Mouse (Mus musculus) spleen, adult 2 months (tissue): ENCODE measurements around the gene Ptx4. TPM values are rescaled to one million over a fixed set of nuclear protein-coding genes. Genes with fewer than 3 reads are reported as not detected.
A peak's percentile ranks its signal among the peaks of the same experiment; 100 is the strongest.

Source experiments
- DNase-seq, 2 experiments: peaks; one replicate each; pipeline versions ENCODE4 v3.0.0 to v3.0.0-alpha.2; 2012 to 2021; ENCODE audit warnings: low spot score in 2 of 2, low read depth in 1 of 2
- H3K27ac ChIP-seq: fragments of 200-500 bp; 2 replicates; pipeline ENCODE4 v1.5.1; 2012; ENCODE audit warnings: low read length, inconsistent platforms; ENCODE audit not compliant: insufficient read depth
- H3K27me3 ChIP-seq: fragments of 200-500 bp; 2 replicates; pipeline ENCODE4 v1.6.1; 2012; ENCODE audit warnings: mild to moderate bottlenecking, moderate library complexity, low read length, inconsistent platforms; ENCODE audit not compliant: control insufficient read depth, insufficient read depth
- H3K36me3 ChIP-seq: fragments of 200-500 bp; 2 replicates; pipeline ENCODE4 v1.6.1; 2012; ENCODE audit warnings: mild to moderate bottlenecking, low read length, inconsistent platforms; ENCODE audit not compliant: control insufficient read depth, insufficient read depth
- H3K4me1 ChIP-seq: fragments of 200-500 bp; 2 replicates; pipeline ENCODE4 v1.6.1; 2011; ENCODE audit warnings: inconsistent platforms; ENCODE audit not compliant: control insufficient read depth, insufficient read depth, insufficient read length
- H3K4me3 ChIP-seq: fragments of 200-500 bp; 2 replicates; pipeline ENCODE4 v1.5.1; 2011; ENCODE audit warnings: mild to moderate bottlenecking, inconsistent platforms; ENCODE audit not compliant: insufficient read depth, insufficient read length; ENCODE audit errors: extremely low read depth
- CTCF ChIP-seq: fragments of 200-500 bp; IDR thresholded peaks from 2 replicates; pipeline ENCODE4 v1.5.1; 2011; ENCODE audit warnings: mild to moderate bottlenecking, inconsistent platforms; ENCODE audit not compliant: insufficient read depth, insufficient read length, insufficient replicate concordance; ENCODE audit errors: extremely low read depth
- POLR2A ChIP-seq: fragments of 200-500 bp; IDR thresholded peaks from 2 replicates; pipeline ENCODE4 v1.6.1; 2011; ENCODE audit warnings: low read depth, low read length, inconsistent platforms
- WGBS: fragments of 180-500 bp; shearing (Covaris S2); methylation state at CpG from one replicate; pipeline ENCODE4 v1.1.7; 2018; 5-methylcytosine and 5-hydroxymethylcytosine counted together
- polyA plus RNA-seq: library from polyadenylated mRNA; depleted of rRNA; stranded (reverse); fragments of >200 nt; gene quantifications from 2 replicates; pipeline ENCODE4 v1.2.3, GENCODE M21; 2012

Ptx4 gene
- polyA plus RNA-seq, 1 experiment, result not detected

- Histone ChIP-seq H3K27ac (no peak overlapping the region; the same call in 1 of the 2 replicates), H3K36me3 (no peaks in the 10 kb centered on the region), H3K4me1 (no peaks in the 10 kb centered on the region), H3K4me3 (no peak overlapping the region), H3K27me3 (0 out of 2 replicates have a peak, but pooled peaks cover 1% of the 10 kb centered on the region)
- 73% methylated on average over 9 of the region's 9 CpGs for WGBS
- no peak for DNase-seq
- TF ChIP-seq POLR2A, result no peak
- TF ChIP-seq CTCF, result no peak
These were observed 7.1 kb downstream of the Ptx4 start for GRCm38 (mm10) chr17:25127681-25128080.

DNA sequence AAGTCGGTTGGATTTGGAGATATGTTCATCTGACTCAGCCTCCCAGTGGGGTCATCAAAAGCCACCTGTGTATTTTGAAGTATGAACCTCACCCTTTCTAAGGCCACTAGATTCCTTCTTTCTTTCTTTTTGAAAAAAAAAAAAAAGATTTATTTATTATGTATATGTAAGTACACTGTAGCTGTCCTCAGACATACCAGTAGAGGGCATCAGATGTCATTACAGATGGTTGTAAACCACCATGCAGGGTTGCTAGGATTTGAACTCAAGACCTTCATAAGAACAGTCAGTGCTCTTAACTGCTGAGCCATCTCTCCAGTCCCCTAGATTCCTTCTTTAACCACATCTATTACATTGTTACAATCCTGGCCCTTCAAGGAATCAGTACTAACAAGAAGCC, 9.5 kb downstream of the Ptx4 start:
- H3K27me3 ChIP-seq, result no peaks in the 10 kb centered on the region
- H3K4me3 ChIP-seq, result no peak overlapping the region
- peaks cover 4% of the 10 kb centered on the region; the same call in 1 of the 2 replicates for H3K4me1 ChIP-seq
- DNase-seq, result no peak
- TF ChIP-seq CTCF (no peak), POLR2A (no peak)
- 97% methylated on average over 1 of the region's 1 CpGs for WGBS
- no peaks in the 10 kb centered on the region for H3K36me3 ChIP-seq
- no peak overlapping the region for H3K27ac ChIP-seq

DNA sequence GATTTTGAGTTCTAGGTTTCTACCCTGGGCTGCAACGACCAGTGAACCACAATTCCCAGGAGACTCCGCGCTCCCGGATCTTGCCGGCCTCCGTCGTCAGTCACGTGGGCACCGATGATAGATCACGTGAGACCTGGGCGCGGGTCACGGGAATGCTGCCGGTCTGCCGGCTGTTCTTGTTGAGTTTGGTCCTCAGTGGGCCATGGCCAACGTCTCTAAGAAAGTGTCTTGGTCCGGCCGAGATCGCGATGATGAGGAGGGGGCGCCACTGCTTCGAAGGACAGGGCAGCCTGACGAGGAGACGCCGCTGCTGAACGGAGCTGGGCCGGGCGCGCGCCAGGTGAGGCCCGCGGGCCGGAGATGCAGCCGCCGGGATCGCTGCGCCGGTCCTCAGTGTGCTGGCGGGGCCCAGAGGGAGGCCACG, 12.7 kb downstream of the Ptx4 start, which contains the start of gene Clcn7:
Clcn7 (plus strand) TSS at position 117 of the 424 bp plus-strand sequence.
- TF ChIP-seq POLR2A, result peak; percentile 30; the same call in 1 of the 2 replicates
- TF ChIP-seq CTCF, result no peak
- DNase-seq, result peak; percentile 70 to 90
- under 1% methylated on average over 40 of the region's 40 CpGs for WGBS
- H3K27ac ChIP-seq, result peak within 1 kb of the TSS; percentile 30; the same call in 1 of the 2 replicates
- H3K4me3 ChIP-seq, result peak within 1 kb of the TSS; percentile 88
- H3K36me3 ChIP-seq, result no peaks in the 10 kb centered on the region; the same call in 1 of the 2 replicates
- H3K27me3 ChIP-seq, result no peaks in the 10 kb centered on the region
- H3K4me1 ChIP-seq, result peaks cover 4% of the 10 kb centered on the region; the same call in 1 of the 2 replicates

- TF ChIP-seq CTCF (no peak), POLR2A (no peak)
- peaks cover 4% of the 10 kb centered on the region; the same call in 1 of the 2 replicates for H3K4me1 ChIP-seq
- WGBS, result 90% methylated on average over 6 of the region's 6 CpGs
- DNase-seq, result no peak
- H3K27ac ChIP-seq, result no peak overlapping the region
- no peaks in the 10 kb centered on the region for H3K27me3 ChIP-seq
- H3K36me3 ChIP-seq, result no peaks in the 10 kb centered on the region; the same call in 1 of the 2 replicates
- no peak overlapping the region for H3K4me3 ChIP-seq
These were observed 15.1 kb downstream of the Ptx4 start for GRCm38 (mm10) chr17:25135622-25136021.

GRCm38 (mm10) chr17:25138803-25139202, 18.2 kb downstream of the Ptx4 start:
- Histone ChIP-seq H3K4me3 (no peak overlapping the region), H3K36me3 (no peaks in the 10 kb centered on the region; the same call in 1 of the 2 replicates), H3K4me1 (peaks cover 4% of the 10 kb centered on the region; the same call in 1 of the 2 replicates), H3K27me3 (no peaks in the 10 kb centered on the region), H3K27ac (no peak overlapping the region)
- WGBS, result 97% methylated on average over 1 of the region's 1 CpGs
- TF ChIP-seq CTCF, result no peak
- no peak for TF ChIP-seq POLR2A
- no peak for DNase-seq

GRCm38 (mm10) chr17:25139960-25140359, 19.4 kb downstream of the Ptx4 start:
- TF ChIP-seq CTCF, result no peak
- no peak for TF ChIP-seq POLR2A
- 84% methylated on average over 4 of the region's 4 CpGs for WGBS
- no peak overlapping the region for H3K27ac ChIP-seq
- no peaks in the 10 kb centered on the region; the same call in 1 of the 2 replicates for H3K36me3 ChIP-seq
- no peak for DNase-seq
- no peaks in the 10 kb centered on the region for H3K27me3 ChIP-seq
- H3K4me3 ChIP-seq, result no peak overlapping the region
- no peaks in the 10 kb centered on the region; the same call in 1 of the 2 replicates for H3K4me1 ChIP-seq

DNA sequence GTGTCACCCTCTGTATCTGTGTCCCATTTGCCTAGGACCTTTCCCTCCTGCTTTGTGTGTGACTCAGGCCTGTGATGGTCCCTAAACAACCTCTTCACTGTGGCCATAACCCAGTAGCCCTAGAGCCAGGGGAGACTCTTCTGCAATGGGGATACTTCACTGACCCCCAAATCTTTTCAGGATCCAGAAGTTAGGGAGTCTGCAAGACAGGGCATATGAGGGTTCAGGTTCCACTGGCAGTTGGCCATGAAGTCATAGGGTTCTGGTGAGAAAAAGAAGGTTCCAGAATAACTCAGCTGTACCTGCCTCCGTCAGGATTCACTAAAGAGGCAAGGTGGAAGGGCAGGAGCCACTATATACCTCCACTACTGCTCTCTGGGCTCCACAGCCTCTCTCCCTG, 41.6 kb downstream of the Ptx4 start, which contains the start of gene Ccdc154:
Ccdc154 (plus strand) TSS at position 301 of the 400 bp plus-strand sequence.
- 100% methylated on average over 1 of the region's 1 CpGs for WGBS
- TF ChIP-seq CTCF, result no peak
- no peak for TF ChIP-seq POLR2A
- no peaks in the 10 kb centered on the region for H3K4me1 ChIP-seq
- H3K27ac ChIP-seq, result no peak within 1 kb of the TSS
- no peaks in the 10 kb centered on the region for H3K27me3 ChIP-seq
- H3K36me3 ChIP-seq, result peaks cover 22% of the 10 kb centered on the region
- H3K4me3 ChIP-seq, result no peak within 1 kb of the TSS
- no peak for DNase-seq

- no peak for TF ChIP-seq CTCF
- TF ChIP-seq POLR2A, result no peak
- peaks cover 18% of the 10 kb centered on the region for H3K36me3 ChIP-seq
These were observed 42.8 kb downstream of the Ptx4 start for GRCm38 (mm10) chr17:25163387-25163786.

More at GRCm38 (mm10) chr17:25163387-25163786, 42.8 kb downstream of the Ptx4 start:
- Histone ChIP-seq H3K27ac (no peak overlapping the region), H3K4me3 (no peak overlapping the region), H3K27me3 (no peaks in the 10 kb centered on the region), H3K4me1 (no peaks in the 10 kb centered on the region)
- DNase-seq, result no peak
- WGBS, result 81% methylated on average over 7 of the region's 7 CpGs
